Mouse (Mus musculus) hindlimb bud, embryonic 11.5 days (tissue): ENCODE measurements at regions not wholly inside any gene's neighbourhood (a gene's known extent, or its start where the extent isn't known, plus 50 kb on each side); places are given as distances from the start of the nearest gene placed in this dataset.

Experiments
- DNase-seq: peaks from one replicate; pipeline ENCODE4 v3.0.0-alpha.2; 2012; ENCODE audit warnings: low read depth, low spot score; ENCODE audit errors: extremely low spot score

- DNase-seq = no peak
Observed at GRCm38 (mm10) chr13:5757963-5758362, 103.3 kb upstream of the Klf6 start.

GRCm38 (mm10) chr13:5760030-5760429 lies 101.3 kb upstream of the Klf6 start:
- DNase-seq = no peak

GRCm38 (mm10) chr13:5766394-5766793 lies 94.9 kb upstream of the Klf6 start:
- DNase-seq = no peak

GRCm38 (mm10) chr13:5767202-5767601 lies 94.1 kb upstream of the Klf6 start:
- no peak for DNase-seq

GRCm38 (mm10) chr13:5768699-5769098 lies 92.6 kb upstream of the Klf6 start:
- no peak for DNase-seq

- DNase-seq = no peak
Observed at GRCm38 (mm10) chr13:5769283-5770260, 91.7 kb upstream of the Klf6 start.

GRCm38 (mm10) chr13:5773811-5774210 lies 87.5 kb upstream of the Klf6 start:
- DNase-seq = no peak

- DNase-seq = no peak
Observed at GRCm38 (mm10) chr13:5778443-5779171, 82.7 kb upstream of the Klf6 start.

- DNase-seq = no peak
Observed at GRCm38 (mm10) chr13:5779410-5779809, 81.9 kb upstream of the Klf6 start.

GRCm38 (mm10) chr13:5782540-5782939 lies 78.7 kb upstream of the Klf6 start:
- no peak for DNase-seq

GRCm38 (mm10) chr13:5787114-5787513 lies 74.2 kb upstream of the Klf6 start:
- no peak for DNase-seq

GRCm38 (mm10) chr13:5789302-5789701 lies 72.0 kb upstream of the Klf6 start:
- DNase-seq = no peak

GRCm38 (mm10) chr13:5802079-5802478 lies 59.2 kb upstream of the Klf6 start:
- no peak for DNase-seq

GRCm38 (mm10) chr13:5802826-5803225 lies 58.5 kb upstream of the Klf6 start:
- no peak for DNase-seq

- DNase-seq = no peak
Observed at GRCm38 (mm10) chr13:5803540-5804380, 57.5 kb upstream of the Klf6 start.

- DNase-seq = no peak
Observed at GRCm38 (mm10) chr13:5804381-5804941, 56.8 kb upstream of the Klf6 start.

GRCm38 (mm10) chr13:5808380-5808779 lies 52.9 kb upstream of the Klf6 start:
- no peak for DNase-seq
